In genomic region chr2:161534151-161534550, GRCm38 (mm10) we compare ENCODE assay signal across 25 mouse cellular contexts.
A peak's percentile ranks its signal among the peaks of the same experiment; 100 is the strongest.
DNase-seq lines count a peak whose midpoint lies in the region; ATAC-seq and TF ChIP-seq lines count a peak whose summit lies in the region.
"Had no signal": no experiment of that assay in that cellular context is flagged by ENCODE, and none has a peak within 500 bp of the region (broad histone marks: within the 10 kb centered on the region; RNA-seq: fewer than 3 reads in every experiment).

No protein-coding gene starts in this region.

- no peak for TF ChIP-seq CTCF in heart, adult 2 months (IDR thresholded peaks at IDR 0.05)

- H3K9me3 ChIP-seq in forebrain, embryonic 13.5 days (replicated peaks), result no peaks in the 10 kb centered on the region
- no peaks in the 10 kb centered on the region for H3K9me3 ChIP-seq in forebrain, embryonic 10.5 days
- no peaks in the 10 kb centered on the region for H3K9me3 ChIP-seq in midbrain, embryonic 13.5 days
- H3K9me3 ChIP-seq: embryonic facial prominence, embryonic 10.5 days; embryonic facial prominence, embryonic 15.5 days; heart, embryonic 10.5 days; heart, embryonic 15.5 days; hindbrain, embryonic 15.5 days; limb, embryonic 12.5 days; midbrain, embryonic 15.5 days; stomach, embryonic 15.5 days had no signal

- H3K4me2 ChIP-seq in forebrain, embryonic 13.5 days, result no peak overlapping the region
- no peak overlapping the region for H3K4me2 ChIP-seq in midbrain, embryonic 13.5 days (replicated peaks)
- H3K4me2 ChIP-seq: embryonic facial prominence, embryonic 15.5 days; heart, embryonic 15.5 days; hindbrain, embryonic 15.5 days; limb, embryonic 12.5 days; liver, embryonic 15.5 days; lung, embryonic 14.5 days; midbrain, embryonic 15.5 days; stomach, embryonic 15.5 days had no signal

- no peak overlapping the region for H3K9ac ChIP-seq in forebrain, embryonic 13.5 days
- H3K9ac ChIP-seq in heart, adult 2 months (ENCODE audit: low read depth, low read length), result no peak overlapping the region
- H3K9ac ChIP-seq in midbrain, embryonic 13.5 days (replicated peaks), result no peak overlapping the region
- H3K9ac ChIP-seq: embryonic facial prominence, embryonic 15.5 days; heart, embryonic 15.5 days; hindbrain, embryonic 15.5 days; limb, embryonic 12.5 days; liver, embryonic 15.5 days; lung, embryonic 14.5 days; midbrain, embryonic 15.5 days; stomach, embryonic 15.5 days had no signal

- TF ChIP-seq EP300 in heart, adult 2 months (IDR thresholded peaks at IDR 0.05; ENCODE audit: insufficient read depth, low read depth, low read length), result no peak

- 85% methylated on average over 7 of the region's 7 CpGs for WGBS in forebrain, embryonic 13.5 days
- 93% methylated on average over 7 of the region's 7 CpGs for WGBS in forebrain, embryonic 10.5 days
- 64% methylated on average over 7 of the region's 7 CpGs for WGBS in heart, adult 2 months
- 91% methylated on average over 7 of the region's 7 CpGs for WGBS in midbrain, embryonic 13.5 days

- H3K36me3 ChIP-seq in forebrain, embryonic 13.5 days (ENCODE audit: poor library complexity, severe bottlenecking), result no peaks in the 10 kb centered on the region
- no peaks in the 10 kb centered on the region for H3K36me3 ChIP-seq in forebrain, embryonic 10.5 days (replicated peaks)
- H3K36me3 ChIP-seq in heart, adult 2 months (ENCODE audit: control insufficient read depth, insufficient read depth, low read length), result no peaks in the 10 kb centered on the region
- no peaks in the 10 kb centered on the region for H3K36me3 ChIP-seq in midbrain, embryonic 13.5 days
- H3K36me3 ChIP-seq: embryonic facial prominence, embryonic 10.5 days; embryonic facial prominence, embryonic 15.5 days; heart, embryonic 10.5 days; heart, embryonic 15.5 days; hindbrain, embryonic 15.5 days; limb, embryonic 12.5 days; liver, embryonic 15.5 days; midbrain, embryonic 15.5 days; stomach, embryonic 15.5 days had no signal

- H3K27me3 ChIP-seq in forebrain, embryonic 13.5 days, result no peaks in the 10 kb centered on the region
- H3K27me3 ChIP-seq in forebrain, embryonic 10.5 days (ENCODE audit: poor library complexity, severe bottlenecking), result no peaks in the 10 kb centered on the region
- H3K27me3 ChIP-seq in heart, adult 2 months (ENCODE audit: control insufficient read depth, insufficient read depth, low read length), result no peaks in the 10 kb centered on the region
- H3K27me3 ChIP-seq in midbrain, embryonic 13.5 days, result no peaks in the 10 kb centered on the region
- H3K27me3 ChIP-seq: embryonic facial prominence, embryonic 15.5 days; heart, embryonic 15.5 days; hindbrain, embryonic 15.5 days; limb, embryonic 12.5 days; liver, embryonic 15.5 days; midbrain, embryonic 15.5 days; stomach, embryonic 15.5 days had no signal

- no peak for TF ChIP-seq POLR2A in heart, adult 2 months (IDR thresholded peaks at IDR 0.05; ENCODE audit: insufficient read depth, low read depth, low read length)

- H3K4me1 ChIP-seq in forebrain, embryonic 13.5 days, result no peaks in the 10 kb centered on the region
- no peaks in the 10 kb centered on the region for H3K4me1 ChIP-seq in forebrain, embryonic 10.5 days
- H3K4me1 ChIP-seq in heart, adult 2 months (ENCODE audit: control insufficient read depth, insufficient read depth, low read length), result no peaks in the 10 kb centered on the region
- no peaks in the 10 kb centered on the region for H3K4me1 ChIP-seq in midbrain, embryonic 13.5 days (replicated peaks)
- H3K4me1 ChIP-seq: embryonic facial prominence, embryonic 10.5 days; embryonic facial prominence, embryonic 15.5 days; heart, embryonic 10.5 days; heart, embryonic 15.5 days; hindbrain, embryonic 15.5 days; liver, embryonic 15.5 days; midbrain, embryonic 15.5 days; stomach, embryonic 15.5 days had no signal

- peak; percentile 13; the same call in 1 of the 2 replicates for ATAC-seq in forebrain, embryonic 13.5 days
- no peak for ATAC-seq in midbrain, embryonic 13.5 days
- ATAC-seq: CD4-positive, CD25-positive, alpha-beta regulatory T cell, adult 4 months; inflammation-experienced regulatory T-cells, adult 6 months; midbrain, embryonic 15.5 days had no signal

- DNase-seq in forebrain, embryonic 10.5 days (ENCODE audit: extremely low spot score, low spot score), result no peak
- DNase-seq in heart, postnatal 14 days, result peak; percentile 8 to 11
- DNase-seq in heart, adult 2 months, result no peak
- DNase-seq in brain, adult 2 months (ENCODE audit: low read depth, low spot score), result peak; percentile 24
- peak; percentile 28 for DNase-seq in brain, embryonic 18.5 days (ENCODE audit: low read depth, low spot score)
- DNase-seq: adrenal gland, postnatal 14 days; cerebellum, adult 9-10 months; kidney, adult 11 months; kidney, postnatal 14 days; lung, embryonic 14.5 days; lung, postnatal 14 days had no signal

- H3K27ac ChIP-seq in forebrain, embryonic 13.5 days, result no peak overlapping the region
- H3K27ac ChIP-seq in forebrain, embryonic 10.5 days, result no peak overlapping the region
- H3K27ac ChIP-seq in heart, adult 2 months, result no peak overlapping the region
- H3K27ac ChIP-seq in midbrain, embryonic 13.5 days, result no peak overlapping the region
- H3K27ac ChIP-seq: embryonic facial prominence, embryonic 10.5 days; embryonic facial prominence, embryonic 15.5 days; heart, embryonic 10.5 days; heart, embryonic 15.5 days; hindbrain, embryonic 15.5 days; left cerebral cortex, adult 2 months; limb, embryonic 12.5 days; liver, embryonic 15.5 days; midbrain, embryonic 15.5 days; stomach, embryonic 15.5 days had no signal

- H3K4me3 ChIP-seq in forebrain, embryonic 13.5 days, result no peak overlapping the region
- no peak overlapping the region for H3K4me3 ChIP-seq in forebrain, embryonic 10.5 days
- no peak overlapping the region for H3K4me3 ChIP-seq in heart, adult 2 months
- no peak overlapping the region for H3K4me3 ChIP-seq in midbrain, embryonic 13.5 days (replicated peaks)
- H3K4me3 ChIP-seq: embryonic facial prominence, embryonic 10.5 days; embryonic facial prominence, embryonic 15.5 days; heart, embryonic 10.5 days; heart, embryonic 15.5 days; hindbrain, embryonic 15.5 days; left cerebral cortex, adult 2 months; limb, embryonic 12.5 days; liver, embryonic 15.5 days; midbrain, embryonic 15.5 days; stomach, embryonic 15.5 days had no signal

- no peaks in the 10 kb centered on the region for H3K79me2 ChIP-seq in heart, adult 2 months (replicated peaks; ENCODE audit: control insufficient read depth, insufficient read depth, low read length)

- intact Hi-C loops in heart, postnatal 14 days (cut with DNase I), result no loop called here
- intact Hi-C loops in heart, adult 2 months (cut with DNase I), result no loop called here

Comparison
In these comparisons a context has a peak if more than half of its experiments do, and no peak if none do; other contexts are left out.
1. DNase-seq: peak in heart, postnatal 14 days (2 of 2), brain, adult 2 months (single experiment) and brain, embryonic 18.5 days (single experiment); none in forebrain, embryonic 10.5 days (single experiment) and heart, adult 2 months (0 of 2).